Mouse (Mus musculus): ENCODE measurements around the gene BC048403.
A peak's percentile ranks its signal among the peaks of the same experiment; 100 is the strongest.

BC048403 gene

GRCm38 (mm10) chr10:121739548-121740505, at the start of gene BC048403:
Gene BC048403, plus strand, starts transcription at chr10:121739937.
- DNase-seq (ENCODE audit: low read depth, low spot score) = peak; percentile 91

- DNase-seq (ENCODE audit: low read depth, low spot score) = no peak
Observed at GRCm38 (mm10) chr10:121692944-121693579, 46.7 kb upstream of the BC048403 start.

- DNase-seq (ENCODE audit: low read depth, low spot score) = no peak
Observed at GRCm38 (mm10) chr10:121694567-121694966, 45.2 kb upstream of the BC048403 start.

- DNase-seq (ENCODE audit: low read depth, low spot score) = peak; percentile 47
Observed at GRCm38 (mm10) chr10:121701296-121702248, 38.2 kb upstream of the BC048403 start.

GRCm38 (mm10) chr10:121703619-121704018, 36.1 kb upstream of the BC048403 start:
- DNase-seq (ENCODE audit: low read depth, low spot score) = no peak

- no peak for DNase-seq (ENCODE audit: low read depth, low spot score)
Observed at GRCm38 (mm10) chr10:121704871-121705270, 34.9 kb upstream of the BC048403 start.

GRCm38 (mm10) chr10:121705399-121706163, 34.2 kb upstream of the BC048403 start:
- no peak for DNase-seq (ENCODE audit: low read depth, low spot score)

- DNase-seq (ENCODE audit: low read depth, low spot score) = no peak
Observed at GRCm38 (mm10) chr10:121716862-121717261, 22.9 kb upstream of the BC048403 start.

- DNase-seq (ENCODE audit: low read depth, low spot score) = no peak
Observed at GRCm38 (mm10) chr10:121718896-121719585, 20.7 kb upstream of the BC048403 start.

GRCm38 (mm10) chr10:121720701-121721100, 19.0 kb upstream of the BC048403 start:
- DNase-seq (ENCODE audit: low read depth, low spot score) = no peak

- DNase-seq (ENCODE audit: low read depth, low spot score) = no peak
Observed at GRCm38 (mm10) chr10:121726505-121726904, 13.2 kb upstream of the BC048403 start.

GRCm38 (mm10) chr10:121727151-121727550, 12.6 kb upstream of the BC048403 start:
- DNase-seq (ENCODE audit: low read depth, low spot score) = no peak

GRCm38 (mm10) chr10:121728226-121728625, 11.5 kb upstream of the BC048403 start:
- no peak for DNase-seq (ENCODE audit: low read depth, low spot score)

GRCm38 (mm10) chr10:121731048-121731725, 8.6 kb upstream of the BC048403 start:
- no peak for DNase-seq (ENCODE audit: low read depth, low spot score)

- DNase-seq (ENCODE audit: low read depth, low spot score) = no peak
Observed at GRCm38 (mm10) chr10:121732542-121732941, 7.2 kb upstream of the BC048403 start.

- DNase-seq (ENCODE audit: low read depth, low spot score) = no peak
Observed at GRCm38 (mm10) chr10:121737256-121737655, 2.5 kb upstream of the BC048403 start.

- DNase-seq (ENCODE audit: low read depth, low spot score) = peak; percentile 25
Observed at GRCm38 (mm10) chr10:121742336-121742735, 2.6 kb downstream of the BC048403 start.

- no peak for DNase-seq (ENCODE audit: low read depth, low spot score)
Observed at GRCm38 (mm10) chr10:121750175-121750574, 10.4 kb downstream of the BC048403 start.

GRCm38 (mm10) chr10:121754237-121754636, 14.5 kb downstream of the BC048403 start:
- DNase-seq (ENCODE audit: low read depth, low spot score) = no peak

- DNase-seq (ENCODE audit: low read depth, low spot score) = no peak
Observed at GRCm38 (mm10) chr10:121755822-121756221, 16.1 kb downstream of the BC048403 start.
